Mouse (Mus musculus) liver, embryonic 14.5 days (tissue): ENCODE results near the gene Susd3. TPM values are rescaled to one million over a fixed set of nuclear protein-coding genes. Genes with fewer than 3 reads are reported as not detected.

ENCODE experiments used
- ATAC-seq: fragments of 200-750 bp; cut with Nextera tagmentation; 2 replicates; pipeline ENCODE4 v1.8.0; 2017; ENCODE audit warnings: moderate number of reproducible peaks, mild to moderate bottlenecking, moderate library complexity; ENCODE audit not compliant: insufficient read depth
- DNase-seq, 3 experiments: peaks; one replicate each; pipeline ENCODE4 v3.0.0-alpha.2; 2012 to 2013; ENCODE audit warnings: low read depth in 3 of 3, low spot score in 3 of 3
- H3K27ac ChIP-seq: fragments of 300-500 bp; sonication (generic); 2 replicates; pipeline ENCODE4 v1.5.1; 2014; ENCODE audit warnings: moderate library complexity, mild to moderate bottlenecking, control low read depth, inconsistent platforms
- H3K27me3 ChIP-seq: fragments of 300-500 bp; sonication (generic); 2 replicates; pipeline ENCODE4 v1.6.1; 2014; ENCODE audit warnings: mild to moderate bottlenecking, low read length, moderate library complexity; ENCODE audit not compliant: control insufficient read depth, insufficient read depth
- H3K36me3 ChIP-seq: fragments of 300-500 bp; sonication (generic); replicated peaks from 2 replicates; pipeline ENCODE4 v1.6.1; 2014; ENCODE audit warnings: low read depth; ENCODE audit not compliant: control insufficient read depth, insufficient read depth
- H3K4me1 ChIP-seq, 2 experiments: fragments of 200-500 bp in 1 of 2; fragments of 300-500 bp in 1 of 2; sonication (generic) in 1 of 2; replicated peaks; 2 replicates each; pipeline ENCODE4 v1.6.1; 2012 to 2014; ENCODE audit warnings: antibody characterized with exemption in 1 of 2, inconsistent platforms in 1 of 2, low read length in 1 of 2; ENCODE audit not compliant: control insufficient read depth in 2 of 2, insufficient read depth in 2 of 2
- H3K4me2 ChIP-seq: fragments of 300-500 bp; sonication (generic); 2 replicates; pipeline ENCODE4 v1.6.1; 2014; ENCODE audit warnings: low read depth, mild to moderate bottlenecking, control low read depth, moderate library complexity
- H3K4me3 ChIP-seq, 2 experiments: fragments of 200-500 bp in 1 of 2; fragments of 300-500 bp in 1 of 2; sonication (generic) in 1 of 2; 2 replicates each; pipeline ENCODE4 v1.5.1; 2012 to 2014; ENCODE audit warnings: low read depth in 2 of 2, low read length in 2 of 2, mild to moderate bottlenecking in 2 of 2, control low read depth in 1 of 2, inconsistent platforms in 1 of 2, moderate library complexity in 1 of 2; ENCODE audit not compliant: insufficient read depth in 1 of 2
- H3K9ac ChIP-seq: fragments of 300-500 bp; sonication (generic); replicated peaks from 2 replicates; pipeline ENCODE4 v1.6.1; 2014; ENCODE audit warnings: mild to moderate bottlenecking, control low read depth, moderate library complexity
- H3K9me3 ChIP-seq: fragments of 300-500 bp; sonication (generic); 2 replicates; pipeline ENCODE4 v1.6.1; 2016; ENCODE audit warnings: low read length, mixed read lengths; ENCODE audit not compliant: control insufficient read depth
- CTCF ChIP-seq: IDR thresholded peaks from 2 replicates; pipeline ENCODE4 v1.5.1; 2016; ENCODE audit warnings: antibody characterized with exemption, low read depth, control low read depth
- EP300 ChIP-seq: IDR thresholded peaks from 2 replicates; pipeline ENCODE4 v1.6.1; 2016; ENCODE audit warnings: antibody characterized with exemption, low read depth
- WGBS: fragments of 180-500 bp; shearing (Covaris S2); extraction: QIAGEN DNeasy Blood & Tissue Kit; methylation state at CpG from one replicate; pipeline ENCODE4 v1.1.7; 2014; ENCODE audit not compliant: insufficient replicate concordance; 5-methylcytosine and 5-hydroxymethylcytosine counted together
- polyA plus RNA-seq, 2 experiments: library from polyadenylated mRNA; depleted of rRNA in 1 of 2; stranded (reverse) in 1 of 2; unstranded in 1 of 2; fragments of >200 nt; fragmentation: Nextera tagmentation in 1 of 2; extraction: Ambion mirVana in 1 of 2; gene quantifications; 2 replicates each; pipeline versions ENCODE4 v1.2.1 to v1.2.3; 2012 to 2014

The Susd3 gene
- polyA plus RNA-seq, 2 experiments, result 1.1 to 1.2 TPM

- H3K27ac ChIP-seq, result no peak overlapping the region
- ATAC-seq (peak; percentile 26; the same call in 1 of the 2 replicates), DNase-seq (no peak)
- peak overlapping the region; percentile 95 for H3K4me2 ChIP-seq
- no peaks in the 10 kb centered on the region for H3K27me3 ChIP-seq
- no peaks in the 10 kb centered on the region for H3K9me3 ChIP-seq
- TF ChIP-seq CTCF (no peak), EP300 (no peak)
- peaks cover 8 to 36% of the 10 kb centered on the region in 2 experiments for H3K4me1 ChIP-seq
- H3K36me3 ChIP-seq, result no peaks in the 10 kb centered on the region
- H3K4me3 ChIP-seq, result peak overlapping the region; percentile 13 to 62; a peak in 3 of 4 replicates
- 17% methylated on average over 11 of the region's 11 CpGs for WGBS
- H3K9ac ChIP-seq, result peak overlapping the region; percentile 38
Observed at GRCm38 (mm10) chr13:49186798-49187287, 61.7 kb downstream of the Susd3 start.

GRCm38 (mm10) chr13:49183646-49184045 lies 64.9 kb downstream of the Susd3 start:
- TF ChIP-seq EP300 (no peak), CTCF (no peak)
- no peak overlapping the region for H3K4me2 ChIP-seq
- no peak overlapping the region for H3K4me3 ChIP-seq
- no peak overlapping the region for H3K9ac ChIP-seq
- ATAC-seq (no peak), DNase-seq (no peak)
- no peaks in the 10 kb centered on the region for H3K27me3 ChIP-seq
- 52% methylated on average over 5 of the region's 5 CpGs for WGBS
- peaks cover 5 to 14% of the 10 kb centered on the region in 2 experiments for H3K4me1 ChIP-seq
- H3K36me3 ChIP-seq, result no peaks in the 10 kb centered on the region
- H3K9me3 ChIP-seq, result no peaks in the 10 kb centered on the region
- no peak overlapping the region for H3K27ac ChIP-seq

GRCm38 (mm10) chr13:49183161-49183560 lies 65.3 kb downstream of the Susd3 start:
- Histone ChIP-seq H3K4me1 (peaks cover 5 to 10% of the 10 kb centered on the region in 2 experiments), H3K9ac (no peak overlapping the region), H3K4me2 (no peak overlapping the region), H3K4me3 (no peak overlapping the region), H3K9me3 (no peaks in the 10 kb centered on the region), H3K27ac (no peak overlapping the region), H3K36me3 (no peaks in the 10 kb centered on the region), H3K27me3 (no peaks in the 10 kb centered on the region)
- 40% methylated on average over 5 of the region's 5 CpGs for WGBS
- no peak for DNase-seq
- ATAC-seq, result no peak
- TF ChIP-seq EP300 (no peak), CTCF (no peak)

- no peak overlapping the region for H3K4me3 ChIP-seq
- DNase-seq, result no peak
- TF ChIP-seq EP300 (no peak), CTCF (no peak)
- no peaks in the 10 kb centered on the region for H3K27me3 ChIP-seq
- no peak overlapping the region for H3K27ac ChIP-seq
- H3K4me2 ChIP-seq, result no peak overlapping the region
- H3K4me1 ChIP-seq, result peaks cover 0 to 1% of the 10 kb centered on the region in 2 experiments; a peak in 3 of 4 replicates
- no peaks in the 10 kb centered on the region for H3K9me3 ChIP-seq
- ATAC-seq, result no peak
- H3K9ac ChIP-seq, result no peak overlapping the region
- WGBS, result 63% methylated on average over 3 of the region's 3 CpGs
- H3K36me3 ChIP-seq, result no peaks in the 10 kb centered on the region
Observed at GRCm38 (mm10) chr13:49181411-49181984, 67.0 kb downstream of the Susd3 start.

- H3K27ac ChIP-seq, result no peak overlapping the region
- no peak overlapping the region for H3K9ac ChIP-seq
- ATAC-seq, result no peak
- TF ChIP-seq CTCF (no peak), EP300 (no peak)
- H3K4me3 ChIP-seq, result no peak overlapping the region
- H3K4me1 ChIP-seq, result no peaks in the 10 kb centered on the region; a peak in 1 of 4 replicates
- WGBS, result 16% methylated on average over 1 of the region's 1 CpGs
- H3K9me3 ChIP-seq, result no peaks in the 10 kb centered on the region
- no peaks in the 10 kb centered on the region for H3K27me3 ChIP-seq
- no peak for DNase-seq
- H3K36me3 ChIP-seq, result no peaks in the 10 kb centered on the region
- no peak overlapping the region for H3K4me2 ChIP-seq
Observed at GRCm38 (mm10) chr13:49180691-49181090, 67.8 kb downstream of the Susd3 start.

Other genes starting within 250 kb of the Susd3 start
- 0.13 and 0.30 TPM in 2 replicates for gene Wnk2, start 100.7 kb downstream of the Susd3 start, polyA plus RNA-seq (2012; rRNA removed)
- 0.05 and 0.08 TPM in 2 replicates for gene Wnk2, start 100.7 kb downstream of the Susd3 start, polyA plus RNA-seq (2014; fragmentation: Nextera tagmentation; extraction: Ambion mirVana)
- 29.0 and 43.5 TPM in 2 replicates for gene Ninj1, start 61.2 kb downstream of the Susd3 start, polyA plus RNA-seq (2012; rRNA removed)
- 43.7 and 45.6 TPM in 2 replicates for gene Ninj1, start 61.2 kb downstream of the Susd3 start, polyA plus RNA-seq (2014; fragmentation: Nextera tagmentation; extraction: Ambion mirVana)
- gene Card19, start 32.7 kb downstream of the Susd3 start, polyA plus RNA-seq (2012; rRNA removed), result 9.8 and 12.6 TPM in 2 replicates
- gene Card19, start 32.7 kb downstream of the Susd3 start, polyA plus RNA-seq (2014; fragmentation: Nextera tagmentation; extraction: Ambion mirVana), result 14.3 and 16.2 TPM in 2 replicates
- gene Fgd3, start 71.6 kb upstream of the Susd3 start, polyA plus RNA-seq (2012; rRNA removed), result 0.50 and 0.64 TPM in 2 replicates
- gene Fgd3, start 71.6 kb upstream of the Susd3 start, polyA plus RNA-seq (2014; fragmentation: Nextera tagmentation; extraction: Ambion mirVana), result 0.11 TPM in 2 replicates
- gene Bicd2, start 92.9 kb upstream of the Susd3 start, polyA plus RNA-seq (2012; rRNA removed), result 5.6 and 6.4 TPM in 2 replicates
- gene Bicd2, start 92.9 kb upstream of the Susd3 start, polyA plus RNA-seq (2014; fragmentation: Nextera tagmentation; extraction: Ambion mirVana), result 5.9 and 7.0 TPM in 2 replicates
- 3.0 and 4.0 TPM in 2 replicates for gene Ippk, start 172.5 kb upstream of the Susd3 start, polyA plus RNA-seq (2012; rRNA removed)
- 7.1 and 7.2 TPM in 2 replicates for gene Ippk, start 172.5 kb upstream of the Susd3 start, polyA plus RNA-seq (2014; fragmentation: Nextera tagmentation; extraction: Ambion mirVana)
- gene Tes3-ps, start 244.6 kb upstream of the Susd3 start, polyA plus RNA-seq (2012; rRNA removed), result 0.05 and 0.13 TPM in 2 replicates
- 0.42 and 0.44 TPM in 2 replicates for gene Tes3-ps, start 244.6 kb upstream of the Susd3 start, polyA plus RNA-seq (2014; fragmentation: Nextera tagmentation; extraction: Ambion mirVana)